Mouse (Mus musculus) lung, postnatal 36 days (tissue): ENCODE data around the gene Nxnl1.
A peak's percentile ranks its signal among the peaks of the same experiment; 100 is the strongest.

Experiments used
- DNase-seq: peaks from one replicate; pipeline ENCODE4 v3.0.0; 2022; ENCODE audit warnings: mixed read lengths

Gene Nxnl1

GRCm38 (mm10) chr8:71552770-71553169 is 13.6 kb downstream of the Nxnl1 start:
- no peak for DNase-seq

- DNase-seq: no peak
These were observed 15.6 kb downstream of the Nxnl1 start for GRCm38 (mm10) chr8:71550754-71551153.

- DNase-seq: no peak
These were observed 18.8 kb downstream of the Nxnl1 start for GRCm38 (mm10) chr8:71547590-71547989.

- DNase-seq: no peak
These were observed 21.3 kb downstream of the Nxnl1 start for GRCm38 (mm10) chr8:71545053-71545452.

GRCm38 (mm10) chr8:71543755-71544154 is 22.6 kb downstream of the Nxnl1 start:
- DNase-seq: no peak

- DNase-seq: peak; percentile 100
These were observed 23.6 kb downstream of the Nxnl1 start, which contains the start of gene Mvb12a for GRCm38 (mm10) chr8:71542632-71543343. Mvb12a (plus strand) TSS chr8:71542922.

GRCm38 (mm10) chr8:71537028-71537867 is 29.2 kb downstream of the Nxnl1 start, which contains the start of gene Bst2:
Bst2 (minus strand) TSS chr8:71537456.
- DNase-seq: peak; percentile 99

GRCm38 (mm10) chr8:71535663-71536062 is 30.7 kb downstream of the Nxnl1 start:
- no peak for DNase-seq

GRCm38 (mm10) chr8:71534263-71534810 is 32.1 kb downstream of the Nxnl1 start:
- DNase-seq: no peak

- peak; percentile 73 for DNase-seq
These were observed 35.5 kb downstream of the Nxnl1 start for GRCm38 (mm10) chr8:71530735-71531467.

GRCm38 (mm10) chr8:71528362-71529073 is 37.9 kb downstream of the Nxnl1 start:
- DNase-seq: peak; percentile 80

GRCm38 (mm10) chr8:71527162-71527870 is 39.1 kb downstream of the Nxnl1 start:
- DNase-seq: no peak

GRCm38 (mm10) chr8:71526272-71526671 is 40.1 kb downstream of the Nxnl1 start:
- DNase-seq: no peak

GRCm38 (mm10) chr8:71525226-71526050 is 41.0 kb downstream of the Nxnl1 start, which contains the start of gene Ccdc194:
Ccdc194 (minus strand) TSS chr8:71525711.
- no peak for DNase-seq

GRCm38 (mm10) chr8:71521634-71522033 is 44.8 kb downstream of the Nxnl1 start:
- DNase-seq: peak; percentile 96

- peak; percentile 85 for DNase-seq
These were observed 47.2 kb downstream of the Nxnl1 start for GRCm38 (mm10) chr8:71519037-71519825.

- peak; percentile 69 for DNase-seq
These were observed 49.6 kb downstream of the Nxnl1 start for GRCm38 (mm10) chr8:71516786-71517185.

- DNase-seq: no peak
These were observed 51.4 kb downstream of the Nxnl1 start for GRCm38 (mm10) chr8:71515043-71515442.

- peak; percentile 38 for DNase-seq
These were observed 53.2 kb downstream of the Nxnl1 start for GRCm38 (mm10) chr8:71513018-71513754.
